Mouse (Mus musculus) adrenal gland, adult 8-10 months (tissue): Measurements from ENCODE around the gene Dock10. TPM values are rescaled to one million over a fixed set of nuclear protein-coding genes. Genes with fewer than 3 reads are reported as not detected.
A peak's percentile ranks its signal among the peaks of the same experiment; 100 is the strongest.

Source experiments
- DNase-seq: peaks from one replicate; pipeline ENCODE4 v3.0.0; 2022
- total RNA-seq, 4 experiments: library from RNA; stranded (reverse); gene quantifications; 2 replicates each; pipeline ENCODE4 v1.2.4; 2022

Gene Dock10
- total RNA-seq, 4 experiments from 2014 or later, result 22.1 to 47.6 (median 36.8) TPM

GRCm38 (mm10) chr1:80607546-80607945, 150.8 kb downstream of the Dock10 start:
- peak; percentile 19 for DNase-seq

- DNase-seq, result peak; percentile 18
Measured at GRCm38 (mm10) chr1:80606131-80606754, 152.1 kb downstream of the Dock10 start.

- DNase-seq, result no peak
Measured at GRCm38 (mm10) chr1:80604332-80604731, 154.0 kb downstream of the Dock10 start.

DNA sequence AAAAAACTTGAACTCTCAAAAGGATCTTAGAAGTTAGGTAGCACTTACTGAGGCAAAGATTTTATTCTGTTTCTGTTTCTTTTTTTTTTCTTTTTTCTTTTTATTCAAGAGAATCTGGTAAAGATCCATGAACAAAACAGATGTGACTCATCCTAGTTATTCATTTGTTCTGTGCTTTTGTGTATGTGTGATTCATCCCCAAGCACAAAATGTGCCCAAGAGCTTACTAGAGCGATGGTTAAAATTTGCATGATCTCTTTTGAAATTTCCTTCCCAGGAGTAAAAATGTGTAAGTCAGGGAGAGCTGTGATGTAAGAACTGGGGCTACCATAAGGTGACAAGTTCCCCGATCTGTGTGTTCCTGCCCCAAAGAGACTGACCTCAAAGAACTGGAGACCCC, 155.2 kb downstream of the Dock10 start:
- no peak for DNase-seq

- DNase-seq, result no peak
Measured at GRCm38 (mm10) chr1:80583281-80583680, 175.0 kb downstream of the Dock10 start.

- no peak for DNase-seq
Measured at GRCm38 (mm10) chr1:80582186-80582585, 176.1 kb downstream of the Dock10 start.

GRCm38 (mm10) chr1:80576898-80577297, 181.4 kb downstream of the Dock10 start:
- DNase-seq, result no peak

- DNase-seq, result peak; percentile 78
Measured at GRCm38 (mm10) chr1:80556446-80556845, 201.9 kb downstream of the Dock10 start.

DNA sequence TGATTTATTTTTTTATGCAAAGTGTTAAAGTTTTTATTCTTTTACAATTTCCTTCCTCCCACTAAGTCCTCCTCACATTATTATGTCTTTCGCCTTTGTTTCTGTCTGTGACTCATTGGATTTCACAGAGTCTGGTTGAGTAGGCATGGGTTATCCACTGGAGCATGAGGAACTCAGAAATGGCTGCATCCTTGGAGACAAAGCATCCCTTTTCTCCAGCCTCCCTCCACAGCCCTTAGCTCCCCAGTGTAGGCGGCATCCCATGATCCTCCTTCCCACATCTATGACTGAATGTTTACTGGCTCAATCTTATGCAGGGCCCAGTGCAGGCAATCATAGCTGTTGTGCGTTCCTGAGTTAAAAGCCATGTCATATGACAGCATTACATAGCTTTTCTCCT, 216.8 kb downstream of the Dock10 start:
- no peak for DNase-seq

DNA sequence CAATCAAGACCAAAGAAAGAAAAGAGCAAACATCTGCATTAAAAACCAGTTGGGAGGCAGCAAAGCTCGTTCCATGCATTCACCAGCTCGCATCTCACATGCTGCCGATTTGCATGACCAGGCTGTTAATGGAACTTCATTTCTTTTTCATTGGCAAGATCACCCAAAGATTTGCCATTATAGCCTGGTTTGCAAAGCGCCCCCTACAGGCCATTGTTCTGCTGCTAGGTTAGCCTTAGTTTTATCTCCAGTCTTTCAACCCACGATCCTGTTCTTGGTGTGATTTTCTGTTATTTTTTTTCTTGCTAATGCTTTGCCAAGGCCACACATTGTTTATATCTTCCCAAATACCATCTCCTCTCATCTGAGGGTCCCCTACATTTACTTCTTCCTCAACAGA, 236.1 kb downstream of the Dock10 start:
- no peak for DNase-seq

DNA sequence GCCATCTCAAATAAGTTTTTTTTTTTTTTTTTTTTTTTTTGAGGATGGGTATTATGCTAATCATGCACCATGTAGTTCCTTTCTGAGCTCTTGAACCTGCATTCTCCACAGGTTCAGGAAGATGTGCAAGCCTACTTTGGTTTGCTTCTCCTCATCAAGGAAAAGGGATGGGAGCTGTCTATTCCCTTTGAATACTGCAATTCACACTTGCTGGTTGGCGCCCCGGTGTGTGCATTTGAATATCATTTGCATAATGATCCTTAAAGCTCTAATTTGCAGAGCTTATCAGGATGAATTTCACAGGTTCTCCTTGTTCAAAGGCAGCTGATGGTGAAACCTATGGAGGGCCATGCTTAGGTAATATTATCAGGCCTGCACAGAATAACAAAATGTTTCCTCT, 237.9 kb downstream of the Dock10 start:
- no peak for DNase-seq

DNA sequence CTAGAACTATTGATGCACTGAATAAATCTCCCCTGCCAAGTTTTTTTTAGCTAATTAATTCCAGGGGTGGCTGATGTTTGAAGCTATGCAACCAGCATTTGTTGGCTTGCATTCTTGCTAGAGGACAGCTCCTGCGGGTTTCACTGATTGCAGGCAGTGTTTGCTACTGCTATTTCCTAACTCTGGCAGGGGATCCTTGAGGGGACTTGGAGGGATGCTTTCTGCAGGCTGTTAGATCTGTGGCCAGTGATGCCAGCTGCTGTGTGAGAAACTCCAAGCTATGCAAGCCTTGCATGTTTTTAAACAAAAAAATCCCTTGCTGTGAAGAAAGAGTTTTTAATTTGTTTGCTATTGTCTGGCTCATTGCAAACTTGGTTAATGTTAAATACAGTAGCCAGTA, 238.4 kb downstream of the Dock10 start:
- DNase-seq, result no peak

- no peak for DNase-seq
Measured at GRCm38 (mm10) chr1:80515836-80516235, 242.5 kb downstream of the Dock10 start.

GRCm38 (mm10) chr1:80512210-80512948, 245.9 kb downstream of the Dock10 start:
- DNase-seq, result no peak

DNA sequence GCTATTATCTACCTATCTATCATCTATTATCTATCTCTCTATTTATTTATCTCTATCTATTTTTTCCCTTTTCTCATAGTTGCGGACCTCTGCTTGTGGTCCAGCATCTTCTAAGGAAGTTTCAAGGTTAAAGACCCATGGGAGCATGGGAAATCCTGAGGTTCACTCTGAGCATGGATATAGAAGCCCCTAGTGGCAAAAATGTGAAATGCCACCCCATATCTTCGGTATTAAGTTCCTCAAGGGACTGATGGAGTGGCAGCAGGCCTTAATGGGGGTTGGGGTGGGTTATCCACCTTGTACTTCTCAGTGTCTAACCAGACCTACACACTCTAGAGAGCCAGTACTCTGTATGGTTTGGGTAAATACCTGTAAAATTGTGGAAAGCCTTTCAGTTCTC, 253.6 kb downstream of the Dock10 start:
- no peak for DNase-seq

DNA sequence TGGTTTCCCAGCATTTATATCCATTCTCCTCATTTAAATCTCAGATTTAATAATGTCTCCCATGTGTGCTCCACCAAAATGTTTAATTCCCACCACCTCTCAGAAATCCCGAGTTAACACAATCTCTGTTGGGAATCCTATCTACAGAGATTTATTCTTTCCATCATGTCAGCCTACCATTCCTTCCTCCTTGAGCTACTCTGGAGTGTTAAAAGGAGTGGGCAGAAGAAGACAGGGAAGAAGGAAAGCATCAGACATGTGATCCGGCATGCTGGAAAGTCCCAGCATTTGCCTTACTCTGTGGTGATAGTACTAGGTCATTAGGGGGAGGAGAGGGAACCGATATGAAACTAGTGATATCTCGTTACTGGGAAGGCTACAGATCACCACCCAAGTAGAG, 254.2 kb downstream of the Dock10 start:
- DNase-seq, result no peak

DNA sequence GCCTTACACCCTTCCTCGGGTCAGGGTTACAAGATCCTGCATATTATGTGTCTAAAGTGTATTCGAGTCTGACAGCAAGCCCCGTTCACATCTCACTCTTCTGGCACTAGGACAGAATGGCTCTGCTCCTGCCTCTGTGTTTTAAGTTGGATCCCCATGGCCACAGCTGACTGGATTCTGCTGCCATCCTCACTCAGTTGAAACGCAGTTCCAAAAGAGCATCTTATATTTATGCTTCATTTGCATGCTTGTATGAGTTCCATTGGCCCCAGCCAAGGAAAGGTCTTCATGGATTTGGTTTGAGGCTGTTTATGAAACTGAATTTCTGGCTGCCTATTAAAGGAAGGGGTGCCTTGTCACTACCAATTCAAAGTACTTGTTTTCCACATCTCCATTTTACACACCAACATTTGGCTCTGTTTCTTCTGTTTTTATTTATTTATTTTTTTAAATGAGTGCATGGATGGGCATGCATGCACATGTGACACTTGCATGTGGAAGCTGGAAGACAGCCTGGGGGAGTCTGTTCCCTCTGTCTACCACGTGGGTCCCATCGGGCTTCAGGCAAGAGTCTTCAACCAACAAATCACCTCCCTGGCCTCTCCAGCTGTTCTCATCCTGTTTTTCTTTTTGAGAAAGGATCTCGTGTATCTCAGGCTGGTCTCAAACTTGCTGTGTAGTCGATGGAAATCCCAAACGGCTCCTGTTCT, 255.7 kb downstream of the Dock10 start:
- DNase-seq, result no peak

GRCm38 (mm10) chr1:80499264-80499663, 259.1 kb downstream of the Dock10 start:
- DNase-seq, result no peak

DNA sequence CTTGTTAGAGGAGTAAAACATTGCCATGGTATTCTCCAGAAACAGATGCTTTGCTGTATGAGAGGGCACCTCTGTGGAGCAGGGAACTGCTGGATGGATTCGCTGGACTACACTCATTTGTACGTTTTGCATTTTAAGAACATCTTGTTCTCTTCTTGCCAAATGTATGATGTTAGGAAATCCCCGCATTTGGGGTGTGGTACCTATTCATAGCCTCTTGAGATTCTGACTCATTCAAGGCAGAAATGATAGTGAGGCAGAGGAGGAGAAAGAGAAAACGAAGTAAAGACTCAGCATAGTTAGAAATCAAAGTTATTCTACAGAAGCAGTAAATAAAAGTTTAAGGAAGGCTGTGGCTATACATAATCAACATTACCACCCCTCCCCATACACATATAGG, 262.0 kb downstream of the Dock10 start:
- no peak for DNase-seq

DNA sequence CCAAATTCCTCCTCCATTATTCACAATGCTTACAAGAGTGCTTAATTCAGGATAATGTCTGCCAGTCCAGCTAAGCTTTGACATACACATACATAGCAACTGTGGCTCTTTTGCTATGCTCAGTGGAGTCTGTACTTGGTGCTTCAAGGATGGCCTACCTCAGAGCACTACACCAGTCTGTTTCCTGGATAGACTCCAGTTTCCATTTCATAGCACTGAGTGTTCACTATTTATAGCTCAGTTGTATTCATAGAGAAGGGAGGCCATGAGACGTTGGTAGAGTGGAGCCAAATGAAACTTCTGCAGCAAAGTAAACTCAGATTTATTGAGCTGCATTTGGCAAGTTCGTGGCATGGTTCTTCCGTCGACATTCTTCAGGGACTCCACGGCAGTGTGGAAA, 274.9 kb downstream of the Dock10 start:
- DNase-seq, result no peak

- DNase-seq, result no peak
Measured at GRCm38 (mm10) chr1:80474942-80475341, 283.4 kb downstream of the Dock10 start.

- no peak for DNase-seq
Measured at GRCm38 (mm10) chr1:80472395-80472794, 285.9 kb downstream of the Dock10 start.

DNA sequence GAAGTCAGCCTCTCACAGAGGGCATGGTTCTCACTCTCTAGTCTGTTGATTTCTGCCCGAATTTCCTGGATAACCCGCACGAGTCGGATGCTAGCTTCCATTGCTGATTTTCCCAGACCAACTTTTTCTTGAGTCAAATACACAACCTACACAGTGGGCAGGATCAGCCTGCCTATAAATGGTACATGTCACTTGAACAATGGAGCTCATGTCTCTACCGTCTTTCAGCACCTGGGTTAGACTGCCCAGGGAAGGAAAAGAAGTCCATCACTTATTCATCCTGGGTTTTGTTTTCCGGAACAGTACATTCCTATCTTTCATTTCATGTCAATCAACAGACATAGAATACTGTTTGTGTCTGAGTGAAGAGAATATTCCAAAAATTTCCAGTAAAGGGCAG, 297.0 kb downstream of the Dock10 start, which contains the start of gene Gm45261:
Gene Gm45261 (minus strand): TSS at position 101 of the 400 bp plus-strand sequence.
- no peak for DNase-seq

- no peak for DNase-seq
Measured at GRCm38 (mm10) chr1:80459923-80460322, 298.4 kb downstream of the Dock10 start.
